Mouse (Mus musculus) left cerebral cortex, adult 9 months (tissue): ENCODE data around the gene Rer1.
A peak's percentile ranks its signal among the peaks of the same experiment; 100 is the strongest.

ENCODE experiments used
- DNase-seq, 2 experiments: peaks; one replicate each; pipeline ENCODE4 v3.0.0; 2022; ENCODE audit warnings: low spot score in 2 of 2

Rer1 gene

DNA sequence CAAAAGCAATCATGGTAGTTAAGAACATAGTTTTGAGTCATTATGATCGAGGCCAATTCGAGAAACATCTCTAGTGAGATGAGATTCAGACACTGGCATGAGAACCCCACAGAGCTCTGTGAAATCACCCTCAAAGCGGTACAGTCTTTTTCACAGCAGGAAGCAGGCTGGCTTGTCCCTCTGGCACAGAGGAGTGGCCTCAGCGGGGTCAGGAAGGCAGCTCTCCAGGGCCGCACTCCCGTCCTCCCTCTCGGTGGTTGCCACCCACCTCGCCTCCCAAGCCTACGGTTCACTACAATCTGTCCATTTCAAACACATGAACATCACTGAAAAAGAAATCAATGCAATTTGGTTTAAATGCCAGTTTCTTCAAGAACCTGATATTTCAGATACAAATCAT lies 11.8 kb downstream of the Rer1 start:
- no peak for DNase-seq

GRCm38 (mm10) chr4:155070921-155071320 lies 15.3 kb downstream of the Rer1 start:
- no peak for DNase-seq

DNA sequence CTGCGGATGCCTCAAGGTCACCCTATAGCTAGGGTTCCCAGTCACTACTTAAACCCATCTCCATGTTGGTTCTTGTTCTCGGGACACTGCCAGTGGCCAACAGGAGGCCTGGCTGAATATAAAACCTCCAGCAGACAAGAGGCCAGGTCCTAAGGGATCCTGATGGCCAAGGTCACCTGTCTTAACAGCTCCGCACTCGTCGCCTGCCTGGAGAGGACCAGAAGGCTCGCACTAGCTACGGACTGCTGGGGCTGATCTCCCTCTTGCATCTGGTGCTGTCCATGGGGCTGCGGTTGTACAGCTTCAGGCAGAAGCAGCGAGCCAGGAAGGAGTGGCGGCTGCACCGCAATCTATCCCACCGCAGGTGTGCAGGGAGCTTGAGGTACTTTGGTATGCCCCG lies 16.0 kb downstream of the Rer1 start:
- DNase-seq: no peak

GRCm38 (mm10) chr4:155069191-155069590 lies 17.0 kb downstream of the Rer1 start:
- DNase-seq: no peak

- no peak for DNase-seq
These were observed 17.7 kb downstream of the Rer1 start for GRCm38 (mm10) chr4:155068357-155068972.

- peak; percentile 92 to 95 for DNase-seq
These were observed 19.2 kb downstream of the Rer1 start, which contains the start of gene Pex10 for GRCm38 (mm10) chr4:155066834-155067522. Pex10 (plus strand) TSS chr4:155067016.

DNA sequence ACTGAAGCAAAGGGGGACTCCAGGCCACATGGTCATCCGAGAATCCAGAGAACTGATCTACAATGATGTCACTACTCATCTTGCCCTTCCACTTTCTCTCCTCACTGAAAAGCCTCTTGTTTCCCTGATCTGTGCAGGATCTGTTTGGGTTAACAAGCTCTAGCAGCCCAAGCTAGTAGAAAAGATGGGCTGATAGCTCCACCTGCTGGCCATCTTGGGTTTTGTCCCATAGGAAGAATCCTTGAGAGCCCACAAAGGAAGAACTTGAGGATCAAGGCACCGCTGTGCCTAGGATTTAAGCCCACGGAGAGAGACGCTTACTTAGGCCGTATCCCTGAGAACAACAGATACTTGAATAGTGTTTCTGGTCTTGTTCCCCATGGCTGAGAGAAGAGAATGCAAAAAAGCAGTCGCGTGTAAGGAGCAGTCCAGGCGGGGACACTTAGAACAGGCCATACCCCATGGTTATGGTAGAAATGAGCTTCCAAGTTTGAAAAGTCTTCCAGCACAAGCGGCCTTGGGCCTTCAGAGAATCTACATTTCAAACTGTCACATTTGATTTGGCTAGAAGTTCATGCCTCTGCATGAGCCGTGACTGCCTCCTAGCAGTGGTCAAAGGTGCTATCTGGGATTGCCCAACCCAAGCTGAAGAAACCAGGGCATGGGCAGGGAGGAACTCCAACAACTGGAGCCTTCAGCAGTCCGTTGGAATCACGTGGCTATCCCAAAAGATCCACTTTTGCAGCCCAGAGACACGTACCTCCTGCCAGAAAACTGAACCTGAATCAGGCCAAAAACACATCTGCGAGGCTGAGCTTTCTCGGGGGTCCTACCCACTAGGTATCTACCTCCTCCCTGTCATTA lies 20.0 kb downstream of the Rer1 start:
- peak; percentile 74 to 96 for DNase-seq

GRCm38 (mm10) chr4:155064474-155064873 lies 21.7 kb downstream of the Rer1 start:
- no peak for DNase-seq

DNA sequence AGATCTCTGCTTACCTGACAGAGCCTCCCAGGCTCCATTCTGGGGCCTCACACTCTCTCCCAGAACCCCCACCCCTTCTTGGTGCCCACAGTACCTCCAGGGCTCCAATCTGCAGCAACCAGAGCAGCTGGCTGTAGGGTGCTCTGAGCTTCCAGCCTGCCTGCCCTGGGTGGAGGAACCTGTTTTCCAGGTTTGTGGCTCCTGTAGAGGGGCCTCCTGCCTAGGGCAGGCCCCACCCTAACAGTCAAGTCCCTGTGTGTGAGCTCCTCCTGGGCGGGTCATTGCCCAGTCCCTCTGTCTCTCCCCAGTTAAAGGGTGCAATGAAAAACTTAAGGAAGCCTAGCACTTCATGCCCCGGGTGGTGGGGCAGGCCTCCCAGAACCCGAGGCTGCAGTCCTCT lies 22.3 kb downstream of the Rer1 start:
- no peak for DNase-seq

DNA sequence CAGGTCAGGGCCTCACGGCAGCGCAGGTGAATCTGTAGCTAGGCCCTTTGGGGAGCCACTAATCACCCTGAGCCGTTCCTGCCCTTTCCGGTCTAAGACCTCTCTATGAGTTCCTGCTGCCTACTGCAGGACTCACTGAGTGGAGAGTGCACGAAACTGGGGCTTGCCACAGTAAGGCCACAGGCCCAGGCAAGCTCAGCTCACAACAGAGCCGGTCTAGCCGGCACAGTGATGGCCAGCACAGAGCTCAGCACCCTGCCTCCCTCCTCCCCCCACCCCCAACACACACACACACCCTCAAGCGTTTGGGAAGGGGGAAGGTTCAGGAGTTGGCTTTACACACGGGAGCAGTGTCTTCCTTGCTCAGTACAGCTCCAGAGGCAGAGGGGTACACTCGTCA lies 27.9 kb downstream of the Rer1 start:
- no peak for DNase-seq

GRCm38 (mm10) chr4:155056724-155057123 lies 29.5 kb downstream of the Rer1 start, which contains the start of gene Plch2:
Plch2 (minus strand) TSS chr4:155056784.
- DNase-seq: no peak

DNA sequence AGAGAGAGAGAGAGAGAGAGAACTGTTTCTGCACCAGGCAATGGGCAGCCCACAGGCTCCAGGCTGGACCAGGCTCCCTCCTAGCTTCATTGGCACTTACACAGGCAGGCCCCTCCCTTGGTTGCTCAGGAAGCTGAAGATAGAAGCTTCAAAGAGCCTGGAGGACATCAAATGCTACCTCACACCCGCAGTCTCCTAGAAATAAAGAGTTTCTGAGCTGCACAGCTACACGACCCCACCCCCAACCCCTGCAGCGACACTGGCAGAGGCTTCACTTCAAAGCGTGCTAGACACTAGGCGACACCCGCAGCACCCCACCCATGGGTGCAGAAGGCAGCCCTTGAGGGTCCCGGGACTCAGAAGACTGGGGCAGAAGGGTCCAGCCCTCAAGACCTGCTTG lies 36.1 kb downstream of the Rer1 start:
- no peak for DNase-seq

DNA sequence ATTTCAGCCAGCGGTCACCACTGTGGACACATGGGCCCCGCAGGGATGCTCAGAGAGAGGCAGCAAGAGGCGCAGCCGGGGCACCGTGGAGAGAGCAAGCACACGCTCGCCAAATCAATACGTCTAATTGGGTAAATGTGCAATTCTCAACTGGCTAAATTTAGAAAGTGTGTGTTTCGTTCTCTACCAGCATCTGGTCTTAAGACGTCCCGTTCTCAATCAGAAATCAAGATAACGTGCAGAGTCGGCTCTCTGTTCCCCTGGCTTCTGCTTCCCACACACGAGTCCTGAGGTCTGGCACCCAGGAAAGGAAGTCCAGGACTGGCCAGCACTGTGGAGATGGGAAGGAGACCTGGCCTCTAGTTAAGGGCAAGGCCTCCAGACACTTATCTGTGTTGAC lies 39.5 kb downstream of the Rer1 start:
- no peak for DNase-seq

DNA sequence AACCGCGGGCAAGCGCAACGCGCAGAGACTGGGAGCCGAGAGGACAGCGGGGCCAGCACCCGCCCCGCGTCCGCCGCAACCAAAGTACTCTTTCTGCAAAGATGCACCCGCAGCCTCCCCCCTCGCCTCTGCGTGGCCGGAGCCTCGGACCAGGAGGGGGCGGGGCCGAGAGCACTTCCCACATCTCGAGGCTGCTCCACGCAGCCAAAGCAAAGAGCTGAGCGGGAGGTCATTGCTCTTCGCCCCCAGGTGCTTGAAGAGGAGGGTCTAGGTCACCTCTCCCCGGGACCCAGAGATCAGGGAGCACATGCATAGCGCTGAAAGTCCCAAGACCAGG lies 42.9 kb downstream of the Rer1 start:
- DNase-seq: no peak

- DNase-seq: peak in 1 of 2 experiments; percentile 49
These were observed 43.4 kb downstream of the Rer1 start for GRCm38 (mm10) chr4:155042606-155043288.

DNA sequence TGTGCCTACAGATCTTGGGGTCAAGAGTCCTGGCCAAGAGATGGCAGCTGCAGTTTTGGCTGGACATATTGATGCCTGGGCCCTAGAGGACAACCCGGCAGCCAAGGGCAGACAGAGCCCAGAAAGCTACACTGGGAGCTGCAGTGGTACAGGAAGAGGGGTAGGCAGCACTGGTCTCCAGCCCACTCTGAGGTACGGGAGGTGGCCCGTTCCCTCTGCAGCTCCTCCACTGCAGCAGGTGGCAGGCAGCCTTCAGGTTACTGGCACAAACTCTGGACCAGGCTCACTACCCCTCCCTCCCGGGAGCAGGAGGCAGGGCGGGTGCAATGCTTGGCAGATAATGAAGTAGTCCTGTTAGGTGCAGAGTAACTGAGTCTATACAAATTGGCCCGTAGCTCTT lies 45.5 kb downstream of the Rer1 start:
- DNase-seq: peak in 1 of 2 experiments; percentile 34

- DNase-seq: peak in 1 of 2 experiments; percentile 60
These were observed 46.0 kb downstream of the Rer1 start for GRCm38 (mm10) chr4:155040197-155040596.

DNA sequence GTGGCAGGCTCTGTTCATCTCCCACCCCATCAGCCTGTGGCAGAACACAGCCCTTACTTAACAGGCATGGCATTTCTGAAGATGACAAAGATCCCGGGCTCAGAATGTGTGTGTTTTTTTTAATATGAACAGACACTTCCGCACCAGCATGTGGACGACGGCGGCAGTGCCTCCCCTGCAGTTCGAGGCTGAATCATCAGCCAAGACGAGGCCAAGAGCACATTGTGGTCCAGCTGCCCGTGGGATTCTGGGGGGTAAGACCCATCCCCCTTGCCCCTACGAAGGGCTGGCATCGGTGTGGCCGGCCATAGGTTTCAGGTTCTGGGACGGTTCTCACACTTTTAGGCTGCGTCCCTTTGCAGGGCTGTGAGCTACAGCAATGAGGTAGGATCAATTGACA lies 51.4 kb downstream of the Rer1 start:
- DNase-seq: no peak

GRCm38 (mm10) chr4:155034202-155034601 lies 52.0 kb downstream of the Rer1 start:
- DNase-seq: no peak

DNA sequence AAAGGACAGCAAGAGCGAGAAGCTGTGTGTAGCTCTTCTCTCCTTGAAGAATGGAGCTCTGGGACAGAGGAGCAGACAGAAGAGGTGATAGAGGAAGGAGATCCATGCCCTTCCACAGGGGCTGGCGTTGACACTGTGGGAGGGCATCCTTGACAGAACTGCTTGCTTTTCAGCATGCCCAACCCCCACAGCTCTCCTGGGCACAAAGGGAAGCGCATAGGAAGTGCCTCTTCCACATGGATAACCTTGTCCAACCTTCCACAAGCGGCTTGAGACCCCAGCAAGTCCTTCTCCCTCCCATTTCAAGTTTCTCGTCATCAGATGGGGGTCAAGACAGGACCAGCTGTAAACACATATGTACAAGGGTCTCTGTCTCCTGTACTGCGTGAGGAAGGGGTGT lies 53.1 kb downstream of the Rer1 start:
- no peak for DNase-seq

GRCm38 (mm10) chr4:155024170-155025010 lies 61.8 kb downstream of the Rer1 start:
- no peak for DNase-seq
